Mouse (Mus musculus) stomach, postnatal 0 days (tissue): Measurements from ENCODE around the gene Nfe2l3. TPM values are rescaled to one million over a fixed set of nuclear protein-coding genes. Genes with fewer than 3 reads are reported as not detected.
A peak's percentile ranks its signal among the peaks of the same experiment; 100 is the strongest.

Experiments used
- ATAC-seq: fragments of 200-750 bp; cut with Nextera tagmentation; 2 replicates; pipeline ENCODE4 v1.8.0; 2017; ENCODE audit not compliant: low FRiP score, low TSS enrichment
- DNase-seq: peaks from one replicate; pipeline ENCODE4 v3.0.0-alpha.2; 2016; ENCODE audit warnings: low spot score
- H3K27ac ChIP-seq: fragments of 300-500 bp; sonication (generic); replicated peaks from 2 replicates; pipeline ENCODE4 v1.5.1; 2014; ENCODE audit warnings: mild to moderate bottlenecking, control low read depth
- H3K27me3 ChIP-seq: fragments of 300-500 bp; sonication (generic); 2 replicates; pipeline ENCODE4 v1.6.1; 2014; ENCODE audit warnings: low read length; ENCODE audit not compliant: control insufficient read depth, insufficient read depth
- H3K36me3 ChIP-seq: fragments of 300-500 bp; sonication (generic); 2 replicates; pipeline ENCODE4 v1.6.1; 2014; ENCODE audit warnings: low read length, mixed read lengths; ENCODE audit not compliant: control insufficient read depth, insufficient read depth
- H3K4me1 ChIP-seq: fragments of 300-500 bp; sonication (generic); replicated peaks from 2 replicates; pipeline ENCODE4 v1.6.1; 2014; ENCODE audit warnings: antibody characterized with exemption; ENCODE audit not compliant: control insufficient read depth, insufficient read depth
- H3K4me2 ChIP-seq: fragments of 300-500 bp; sonication (generic); replicated peaks from 2 replicates; pipeline ENCODE4 v1.6.1; 2014; ENCODE audit warnings: low read depth, mild to moderate bottlenecking, control low read depth, moderate library complexity
- H3K4me3 ChIP-seq: fragments of 300-500 bp; sonication (generic); 2 replicates; pipeline ENCODE4 v1.5.1; 2014; ENCODE audit warnings: low read depth, low read length, control low read depth
- H3K9ac ChIP-seq: fragments of 300-500 bp; sonication (generic); 2 replicates; pipeline ENCODE4 v1.6.1; 2014; ENCODE audit warnings: mild to moderate bottlenecking, low read length, control low read depth, mixed read lengths
- H3K9me3 ChIP-seq: fragments of 300-500 bp; sonication (generic); 2 replicates; pipeline ENCODE4 v1.6.1; 2016; ENCODE audit warnings: low read length; ENCODE audit not compliant: control insufficient read depth
- CTCF ChIP-seq: IDR thresholded peaks from 2 replicates; pipeline ENCODE4 v1.5.1; 2016; ENCODE audit warnings: antibody characterized with exemption, low read depth, mild to moderate bottlenecking, moderate library complexity
- EP300 ChIP-seq: optimal IDR thresholded peaks from 2 replicates; pipeline ENCODE3; 2016; ENCODE audit warnings: antibody characterized with exemption
- WGBS: fragments of 180-500 bp; shearing (Covaris S2); extraction: QIAGEN DNeasy Blood & Tissue Kit; methylation state at CpG from one replicate; pipeline ENCODE4 v1.1.7; 2014; 5-methylcytosine and 5-hydroxymethylcytosine counted together
- polyA plus RNA-seq: library from polyadenylated mRNA; unstranded; fragments of >200 nt; fragmentation: Nextera tagmentation; extraction: Ambion mirVana; gene quantifications from 2 replicates; pipeline ENCODE4 v1.2.1, GENCODE M21; 2015

Gene Nfe2l3
- polyA plus RNA-seq, 1 experiment from 2014 or later, result 19.6 TPM

DNA sequence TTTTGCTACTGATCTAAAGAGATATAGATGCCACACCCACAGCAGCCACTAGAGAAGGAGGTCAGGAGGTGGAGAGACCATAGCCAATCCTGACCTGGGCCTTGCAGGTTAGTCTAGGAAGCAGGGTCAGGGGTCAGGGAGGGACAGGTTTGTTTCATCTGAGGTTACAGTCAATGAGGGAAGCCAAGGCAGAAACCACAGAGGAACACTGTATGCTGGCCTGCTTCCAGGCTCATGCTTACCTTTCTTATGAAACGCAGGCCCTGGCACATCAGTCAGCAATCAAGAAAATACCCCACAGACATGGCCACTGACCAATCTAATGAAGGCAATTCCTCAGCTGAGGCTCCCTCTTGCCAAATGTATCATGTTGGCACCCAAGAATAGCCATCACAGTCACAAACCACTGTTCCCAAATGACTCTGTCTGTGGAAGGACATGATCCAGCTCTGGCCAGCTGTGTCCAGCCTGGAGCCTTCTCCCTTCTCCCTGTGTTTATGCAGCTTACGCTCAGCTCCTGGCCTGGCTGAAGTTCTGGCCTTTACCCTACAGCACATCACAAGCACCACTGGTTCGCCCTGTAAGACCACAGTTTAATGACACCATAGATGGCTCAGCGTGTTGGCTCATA is 15.0 kb upstream of the Nfe2l3 start:
- Histone ChIP-seq H3K4me2 (no peak overlapping the region), H3K9ac (no peak overlapping the region), H3K4me3 (no peak overlapping the region), H3K36me3 (no peaks in the 10 kb centered on the region), H3K9me3 (0 out of 2 replicates have a peak, but pooled peaks cover 3% of the 10 kb centered on the region), H3K4me1 (no peaks in the 10 kb centered on the region), H3K27me3 (no peaks in the 10 kb centered on the region), H3K27ac (no peak overlapping the region)
- no peak for TF ChIP-seq EP300
- TF ChIP-seq CTCF, result no peak
- DNase-seq (no peak), ATAC-seq (no peak)
- 68% methylated on average over 4 of the region's 4 CpGs for WGBS

GRCm38 (mm10) chr6:51423466-51424122 is 8.9 kb upstream of the Nfe2l3 start:
- 50% methylated on average over 11 of the region's 11 CpGs for WGBS
- H3K27me3 ChIP-seq, result no peaks in the 10 kb centered on the region
- H3K36me3 ChIP-seq, result no peaks in the 10 kb centered on the region
- H3K27ac ChIP-seq, result no peak overlapping the region
- ATAC-seq (no peak), DNase-seq (no peak)
- no peak overlapping the region for H3K4me3 ChIP-seq
- 0 out of 2 replicates have a peak, but pooled peaks cover 3% of the 10 kb centered on the region for H3K9me3 ChIP-seq
- no peaks in the 10 kb centered on the region for H3K4me1 ChIP-seq
- TF ChIP-seq EP300, result no peak
- no peak for TF ChIP-seq CTCF
- no peak overlapping the region for H3K9ac ChIP-seq
- no peak overlapping the region for H3K4me2 ChIP-seq

GRCm38 (mm10) chr6:51424537-51424936 is 7.9 kb upstream of the Nfe2l3 start:
- no peaks in the 10 kb centered on the region for H3K4me1 ChIP-seq
- 0 out of 2 replicates have a peak, but pooled peaks cover 3% of the 10 kb centered on the region for H3K9me3 ChIP-seq
- WGBS, result 88% methylated on average over 2 of the region's 2 CpGs
- H3K36me3 ChIP-seq, result no peaks in the 10 kb centered on the region
- no peak for TF ChIP-seq EP300
- no peak for TF ChIP-seq CTCF
- no peak for ATAC-seq
- H3K4me3 ChIP-seq, result no peak overlapping the region
- no peak overlapping the region for H3K9ac ChIP-seq
- H3K27ac ChIP-seq, result no peak overlapping the region
- no peak for DNase-seq
- H3K4me2 ChIP-seq, result no peak overlapping the region
- H3K27me3 ChIP-seq, result no peaks in the 10 kb centered on the region

DNA sequence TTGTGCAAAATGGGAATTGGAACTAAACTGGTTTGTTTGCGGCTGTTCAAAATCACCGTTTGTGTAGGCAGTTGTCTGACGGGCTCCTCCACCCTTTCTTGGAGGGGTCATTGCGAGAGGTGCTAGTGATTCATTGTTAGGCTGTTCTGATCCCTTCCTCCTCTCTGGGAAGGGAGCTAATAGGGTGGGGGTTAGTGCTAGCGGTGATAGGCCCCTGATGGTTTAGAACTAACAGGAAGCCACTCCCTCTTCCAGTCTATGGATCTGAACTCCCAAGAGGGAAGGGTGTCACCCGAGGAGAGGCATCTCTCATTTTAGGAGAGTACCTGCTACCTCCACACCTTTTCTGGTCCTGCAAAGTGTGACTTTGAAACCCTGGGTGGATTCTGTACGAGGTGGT is 1.8 kb downstream of the Nfe2l3 start:
- 28% methylated on average over 7 of the region's 7 CpGs for WGBS
- no peak for TF ChIP-seq EP300
- TF ChIP-seq CTCF, result no peak
- ATAC-seq (no peak), DNase-seq (no peak)
- Histone ChIP-seq H3K4me3 (no peak overlapping the region), H3K27ac (no peak overlapping the region), H3K27me3 (no peaks in the 10 kb centered on the region), H3K36me3 (no peaks in the 10 kb centered on the region), H3K4me1 (no peaks in the 10 kb centered on the region; the same call in 1 of the 2 replicates), H3K9me3 (no peaks in the 10 kb centered on the region), H3K9ac (no peak overlapping the region), H3K4me2 (peak overlapping the region; percentile 91)

DNA sequence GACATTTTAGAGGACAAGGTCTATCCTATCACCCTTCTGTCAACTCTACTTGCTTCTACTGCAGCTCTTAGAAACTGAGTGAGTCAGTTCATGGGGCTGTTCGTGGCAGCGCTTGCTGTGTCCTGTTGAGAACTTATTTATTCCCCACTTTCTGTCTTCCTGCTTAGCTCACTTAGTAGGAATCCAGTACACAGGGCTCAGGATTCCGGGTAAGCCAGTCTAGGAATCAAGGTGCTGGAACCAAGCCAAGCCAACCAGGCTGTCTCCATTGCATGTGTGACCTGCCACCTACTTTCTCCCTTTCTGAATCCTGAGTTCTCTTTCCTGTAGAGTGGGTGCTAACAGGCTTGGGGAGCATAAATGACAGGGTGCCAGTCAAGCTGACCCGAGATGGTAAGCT is 5.2 kb downstream of the Nfe2l3 start:
- no peak for TF ChIP-seq CTCF
- TF ChIP-seq EP300, result peak; percentile 86
- WGBS, result 41% methylated on average over 4 of the region's 4 CpGs
- H3K4me1 ChIP-seq, result no peaks in the 10 kb centered on the region
- no peak overlapping the region for H3K9ac ChIP-seq
- H3K9me3 ChIP-seq, result no peaks in the 10 kb centered on the region
- peak overlapping the region; percentile 87 for H3K27ac ChIP-seq
- ATAC-seq (peak; percentile 91), DNase-seq (peak; percentile 87)
- H3K36me3 ChIP-seq, result no peaks in the 10 kb centered on the region
- 0 out of 2 replicates have a peak overlapping the region, but pooled peaks have one; percentile 14 for H3K4me2 ChIP-seq
- H3K4me3 ChIP-seq, result no peak overlapping the region
- no peaks in the 10 kb centered on the region for H3K27me3 ChIP-seq

GRCm38 (mm10) chr6:51438826-51439330 is 6.4 kb downstream of the Nfe2l3 start:
- ATAC-seq (no peak), DNase-seq (no peak)
- Histone ChIP-seq H3K36me3 (no peaks in the 10 kb centered on the region), H3K9ac (no peak overlapping the region), H3K4me2 (no peak overlapping the region), H3K27ac (no peak overlapping the region), H3K27me3 (no peaks in the 10 kb centered on the region), H3K9me3 (no peaks in the 10 kb centered on the region), H3K4me1 (no peaks in the 10 kb centered on the region), H3K4me3 (no peak overlapping the region)
- no peak for TF ChIP-seq CTCF
- no peak for TF ChIP-seq EP300
- 77% methylated on average over 9 of the region's 9 CpGs for WGBS
